Mouse (Mus musculus) liver, embryonic 16.5 days (tissue): ENCODE measurements around the gene Kcmf1. TPM values are rescaled to one million over a fixed set of nuclear protein-coding genes. Genes with fewer than 3 reads are reported as not detected.

Experiments
- ATAC-seq: fragments of 200-750 bp; cut with Nextera tagmentation; 2 replicates; pipeline ENCODE4 v1.8.0; 2017; ENCODE audit warnings: low read depth, mild to moderate bottlenecking, moderate number of reproducible peaks, moderate library complexity
- H3K27ac ChIP-seq: fragments of 300-500 bp; sonication (generic); 2 replicates; pipeline ENCODE4 v1.5.1; 2014; ENCODE audit warnings: mild to moderate bottlenecking, low read length
- H3K27me3 ChIP-seq: fragments of 300-500 bp; sonication (generic); 2 replicates; pipeline ENCODE4 v1.6.1; 2014; ENCODE audit warnings: low read depth, low read length, mixed read lengths; ENCODE audit not compliant: control insufficient read depth, insufficient read depth
- H3K36me3 ChIP-seq: fragments of 300-500 bp; sonication (generic); 2 replicates; pipeline ENCODE4 v1.6.1; 2014; ENCODE audit warnings: mild to moderate bottlenecking; ENCODE audit not compliant: control insufficient read depth, insufficient read depth
- H3K4me1 ChIP-seq: fragments of 300-500 bp; sonication (generic); 2 replicates; pipeline ENCODE4 v1.6.1; 2014; ENCODE audit warnings: low read depth, low read length, mixed read lengths; ENCODE audit not compliant: control insufficient read depth
- H3K4me2 ChIP-seq: fragments of 300-500 bp; sonication (generic); 2 replicates; pipeline ENCODE4 v1.6.1; 2014; ENCODE audit warnings: low read depth, low read length, mixed read lengths
- H3K4me3 ChIP-seq: fragments of 300-500 bp; sonication (generic); 2 replicates; pipeline ENCODE4 v1.5.1; 2014; ENCODE audit warnings: low read depth, mild to moderate bottlenecking, low read length
- H3K9ac ChIP-seq: fragments of 300-500 bp; sonication (generic); 2 replicates; pipeline ENCODE4 v1.6.1; 2014; ENCODE audit warnings: low read depth, low read length
- H3K9me3 ChIP-seq: fragments of 300-500 bp; sonication (generic); replicated peaks from 2 replicates; pipeline ENCODE4 v1.6.1; 2016; ENCODE audit warnings: low read length; ENCODE audit not compliant: control insufficient read depth
- WGBS: fragments of 180-500 bp; shearing (Covaris S2); extraction: QIAGEN DNeasy Blood & Tissue Kit; methylation state at CpG from one replicate; pipeline ENCODE4 v1.1.7; 2014; ENCODE audit not compliant: insufficient replicate concordance; 5-methylcytosine and 5-hydroxymethylcytosine counted together
- polyA plus RNA-seq: library from polyadenylated mRNA; unstranded; fragments of >200 nt; fragmentation: Nextera tagmentation; extraction: Ambion mirVana; gene quantifications from 2 replicates; pipeline ENCODE4 v1.2.1, GENCODE M21; 2015

The Kcmf1 gene
- polyA plus RNA-seq, 1 experiment from 2014 or later = 15.0 TPM

- Histone ChIP-seq H3K9ac (no peak overlapping the region), H3K4me3 (no peak overlapping the region), H3K4me2 (no peak overlapping the region), H3K36me3 (no peaks in the 10 kb centered on the region), H3K27ac (no peak overlapping the region), H3K9me3 (no peaks in the 10 kb centered on the region), H3K4me1 (no peaks in the 10 kb centered on the region; the same call in 1 of the 2 replicates), H3K27me3 (peaks cover 28% of the 10 kb centered on the region)
- 72% methylated on average over 8 of the region's 8 CpGs for WGBS
- no peak for ATAC-seq
Observed at GRCm38 (mm10) chr6:72792641-72793040, 107.1 kb downstream of the Kcmf1 start.

Other genes with a start within 250 kb of the Kcmf1 start
- 4.9 and 5.3 TPM in 2 replicates for gene Tcf7l1, start 110.7 kb downstream of the Kcmf1 start, polyA plus RNA-seq
- gene Tmsb10, start 58.8 kb upstream of the Kcmf1 start, polyA plus RNA-seq = 255 and 258 TPM in 2 replicates